ENCODE assay signal across 15 mouse cellular contexts in the genomic region with DNA sequence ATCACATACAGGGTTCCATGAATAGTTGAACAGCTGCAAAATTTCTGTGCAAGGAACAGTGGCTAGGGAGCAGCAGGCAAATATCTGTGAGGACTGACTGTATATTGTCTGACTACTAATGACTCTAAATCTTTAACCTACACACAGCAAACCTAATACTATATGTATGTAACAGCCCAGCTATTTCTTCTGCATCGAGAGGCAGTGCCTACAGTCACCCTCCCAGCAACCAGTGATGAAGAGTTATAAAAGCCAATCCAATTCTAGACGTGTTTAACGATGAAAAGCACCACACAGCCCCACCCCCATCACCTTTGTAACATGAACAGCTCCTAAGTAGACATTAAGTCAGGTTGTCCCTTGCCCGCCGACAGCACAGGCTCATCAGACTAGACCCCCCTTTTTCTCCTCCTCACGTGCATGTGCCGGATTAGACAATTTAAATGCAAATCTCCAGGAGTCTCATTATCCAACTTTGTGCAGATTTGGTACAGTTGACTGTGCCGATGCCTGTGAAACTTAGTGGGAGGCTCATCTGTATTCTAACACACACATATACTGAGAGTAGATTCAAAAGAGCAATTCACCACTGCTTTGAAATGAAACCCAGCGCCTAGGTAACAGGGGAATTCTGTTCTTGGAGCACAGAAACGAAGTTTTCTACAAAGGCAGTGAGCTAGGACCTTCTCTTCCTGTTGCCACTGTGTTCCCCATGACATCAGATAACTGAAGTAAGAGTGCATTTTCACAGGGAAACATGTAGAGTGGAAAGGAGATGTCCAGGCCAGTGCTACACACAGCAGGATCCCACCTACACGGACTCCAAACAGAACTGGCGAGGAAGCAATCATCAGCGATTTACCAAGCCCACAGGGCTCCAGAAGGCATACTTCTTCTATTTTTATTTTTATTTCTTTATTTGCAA. TPM values are rescaled to one million over a fixed set of nuclear protein-coding genes. Genes with fewer than 3 reads are reported as not detected.
DNase-seq lines count a peak whose midpoint lies in the region; ATAC-seq lines count a peak whose summit lies in the region.
"Had no signal": no experiment of that assay in that cellular context is flagged by ENCODE, and none has a peak within 500 bp of the region (broad histone marks: within the 10 kb centered on the region; RNA-seq: fewer than 3 reads in every experiment).

No protein-coding gene starts in this region.

- no peaks in the 10 kb centered on the region for H3K36me3 ChIP-seq in midbrain, embryonic 10.5 days

- ATAC-seq in granulocyte monocyte progenitor cell, adult 5-6 weeks (replicated peaks; ENCODE audit: poor library complexity, severe bottlenecking), result no peak
- ATAC-seq: inflammation-experienced regulatory T-cells, adult 6 months had no signal

- 46% methylated on average over 13 of the region's 13 CpGs for WGBS in midbrain, embryonic 10.5 days

- peaks cover 15% of the 10 kb centered on the region; the same call in 1 of the 2 replicates for H3K27me3 ChIP-seq in midbrain, embryonic 10.5 days (ENCODE audit: low read depth, poor library complexity, severe bottlenecking)

- no peaks in the 10 kb centered on the region for H3K9me3 ChIP-seq in midbrain, embryonic 10.5 days (replicated peaks)

- peak overlapping the region; percentile 84 for H3K27ac ChIP-seq in midbrain, embryonic 10.5 days (replicated peaks)

- peaks cover 57% of the 10 kb centered on the region for H3K4me1 ChIP-seq in midbrain, embryonic 10.5 days

- 0 out of 2 replicates have a peak overlapping the region, but pooled peaks have one; percentile 9 for H3K4me3 ChIP-seq in midbrain, embryonic 10.5 days

- intact Hi-C loops in left cerebral cortex, postnatal 4 days (cut with DNase I), result no loop called here

- DNase-seq in left cerebral cortex, adult 11 months (ENCODE audit: low spot score), result peak; percentile 33
- DNase-seq in left cerebral cortex, postnatal 4 days, result no peak
- DNase-seq in frontal cortex, postnatal 14 days (ENCODE audit: low spot score in 2 of 2), result peak; percentile 38 to 39
- DNase-seq in midbrain, embryonic 10.5 days (ENCODE audit: low spot score), result peak; percentile 44
- peak; percentile 31 for DNase-seq in right cerebral cortex, postnatal 4 days
- DNase-seq in spleen, postnatal 14 days (ENCODE audit: low spot score in 2 of 2), result no peak
- DNase-seq in adrenal gland, postnatal 25 days, result no peak
- DNase-seq: adrenal gland, postnatal 14 days; cerebellum, postnatal 36 days; liver; lung, postnatal 36 days had no signal

RNA-seq across cellular contexts. Expression of gene Crtam, which starts 7.3 kb away (rescaled TPM):
- total RNA-seq in left cerebral cortex, postnatal 4 days (2021), result under 1 TPM; 0.14 to 0.18 TPM
- polyA plus RNA-seq in midbrain, embryonic 10.5 days (2016; fragmentation: Nextera tagmentation; extraction: Ambion mirVana), result not detected in 2 replicates
- total RNA-seq in adrenal gland, postnatal 25 days (2021), result 0.15 TPM in 1 of 2 replicates, not detected in the other
- total RNA-seq in granulocyte monocyte progenitor cell, adult 5-6 weeks (2014; fragmentation: Nextera tagmentation), result not detected in 2 replicates
- total RNA-seq in granulocyte monocyte progenitor cell, adult 5-6 weeks (2017), result 0.10 TPM in 1 of 2 replicates, not detected in the other
- total RNA-seq: adrenal gland, postnatal 14 days had no signal

RNA-seq across cellular contexts. Expression of gene Jhy, which starts 47.9 kb away (rescaled TPM):
- total RNA-seq in left cerebral cortex, postnatal 4 days (2021), result 1 to 10 TPM in 1 of 2 experiments, under 1 TPM in 1; 0.54 to 1.0 TPM
- 1.5 and 2.1 TPM in 2 replicates for polyA plus RNA-seq in midbrain, embryonic 10.5 days (2016; fragmentation: Nextera tagmentation; extraction: Ambion mirVana)
- 0.18 TPM in 1 of 2 replicates, not detected in the other for total RNA-seq in adrenal gland, postnatal 25 days (2021)
- not detected in 2 replicates for total RNA-seq in granulocyte monocyte progenitor cell, adult 5-6 weeks (2014; fragmentation: Nextera tagmentation)
- total RNA-seq in granulocyte monocyte progenitor cell, adult 5-6 weeks (2017), result not detected in 2 replicates
- total RNA-seq: adrenal gland, postnatal 14 days had no signal
- polyA plus RNA-seq: C2C12; heart, embryonic 11.5 days; inflammation-experienced regulatory T-cells, adult 6 months had no signal

Comparison
In these comparisons a context has a peak if more than half of its experiments do, and no peak if none do; other contexts are left out.
1. DNase-seq: peak in left cerebral cortex, adult 11 months (single experiment), frontal cortex, postnatal 14 days (2 of 2), midbrain, embryonic 10.5 days (single experiment) and right cerebral cortex, postnatal 4 days (single experiment); none in left cerebral cortex, postnatal 4 days (single experiment), spleen, postnatal 14 days (0 of 2) and adrenal gland, postnatal 25 days (single experiment).